Mouse (Mus musculus) heart, adult 2 months (tissue): ENCODE data around the gene H13.

Experiments
- CTCF ChIP-seq: fragments of 200-600 bp; IDR thresholded peaks from 2 replicates; pipeline ENCODE4 v1.8.1; 2022; ENCODE audit warnings: antibody characterized with exemption, mild to moderate bottlenecking, moderate library complexity
- EP300 ChIP-seq: fragments of 200-500 bp; IDR thresholded peaks from 2 replicates; pipeline ENCODE4 v1.6.1; 2011; ENCODE audit warnings: low read depth, low read length, control low read depth; ENCODE audit not compliant: insufficient read depth

- no peak for TF ChIP-seq CTCF
- peak; percentile 86 for TF ChIP-seq EP300
Measured at GRCm38 (mm10) chr2:152727795-152728510, 58.7 kb downstream of the H13 start.
